Mouse (Mus musculus) small intestine, adult 2 months (tissue): ENCODE measurements at regions not wholly inside any gene's neighbourhood (a gene's known extent, or its start where the extent isn't known, plus 50 kb on each side); places are given as distances from the start of the nearest gene placed in this dataset.

Experiments
- H3K27ac ChIP-seq: fragments of 200-500 bp; 2 replicates; pipeline ENCODE4 v1.5.1; 2012; ENCODE audit warnings: low read depth, low read length, control low read depth, inconsistent platforms; ENCODE audit not compliant: insufficient read depth
- H3K27me3 ChIP-seq: fragments of 200-500 bp; 2 replicates; pipeline ENCODE4 v1.6.1; 2012; ENCODE audit warnings: mild to moderate bottlenecking, moderate library complexity, low read length, inconsistent platforms; ENCODE audit not compliant: control insufficient read depth, insufficient read depth
- H3K36me3 ChIP-seq: fragments of 200-500 bp; 2 replicates; pipeline ENCODE4 v1.6.1; 2012; ENCODE audit warnings: mild to moderate bottlenecking, low read length, control low read depth, inconsistent platforms; ENCODE audit not compliant: control insufficient read depth, insufficient read depth
- H3K4me1 ChIP-seq: fragments of 200-500 bp; 2 replicates; pipeline ENCODE4 v1.6.1; 2012; ENCODE audit warnings: low read length, inconsistent platforms, mixed read lengths; ENCODE audit not compliant: control insufficient read depth, insufficient read depth, insufficient read length
- H3K4me3 ChIP-seq: fragments of 200-500 bp; 2 replicates; pipeline ENCODE4 v1.5.1; 2012; ENCODE audit warnings: low read depth, mild to moderate bottlenecking, control low read depth, inconsistent platforms, low read length, moderate library complexity
- CTCF ChIP-seq: fragments of 200-500 bp; IDR thresholded peaks from 2 replicates; pipeline ENCODE4 v1.5.1; 2012; ENCODE audit warnings: low read depth, mild to moderate bottlenecking, control low read depth, inconsistent platforms, low read length, moderate library complexity, mixed read lengths; ENCODE audit not compliant: insufficient replicate concordance, insufficient read length; ENCODE audit errors: extremely low read depth
- POLR2A ChIP-seq: fragments of 200-500 bp; IDR thresholded peaks from 2 replicates; pipeline ENCODE4 v1.6.1; 2012; ENCODE audit warnings: low read depth, mild to moderate bottlenecking, control low read depth, inconsistent platforms, low read length, moderate library complexity
- WGBS: fragments of 180-500 bp; shearing (Covaris S2); methylation state at CpG from one replicate; pipeline ENCODE4 v1.1.7; 2018; 5-methylcytosine and 5-hydroxymethylcytosine counted together

DNA sequence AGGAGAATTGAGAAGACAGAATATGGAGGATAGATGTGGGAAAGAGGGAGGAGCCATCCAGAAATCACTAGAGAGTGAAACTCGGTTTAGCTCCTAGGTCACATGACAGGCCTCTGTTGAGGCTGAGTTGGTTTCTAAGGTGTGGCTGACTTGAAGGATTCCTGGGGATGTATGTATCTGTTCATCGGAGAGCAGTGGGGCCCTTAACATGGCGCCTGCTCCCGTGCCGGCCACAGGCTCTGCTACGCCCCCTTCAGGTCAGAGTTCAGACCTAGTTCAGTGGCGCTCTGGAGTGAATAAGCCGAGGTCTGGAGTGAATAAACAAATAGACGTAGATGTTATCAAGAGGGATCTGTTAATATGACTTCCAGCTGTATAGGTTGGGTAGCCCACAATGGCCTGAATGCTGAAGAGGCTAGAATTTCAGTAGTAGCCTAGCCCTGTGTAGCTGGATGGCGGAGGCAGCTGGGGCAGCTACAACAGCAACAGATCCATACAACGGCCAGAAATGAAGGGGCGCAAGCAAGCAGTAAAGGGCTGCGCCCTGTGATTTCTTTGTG lies 239.4 kb downstream of the Gm10260 start:
- Histone ChIP-seq H3K36me3 (no peaks in the 10 kb centered on the region), H3K4me1 (peaks cover 10% of the 10 kb centered on the region; the same call in 1 of the 2 replicates), H3K27me3 (no peaks in the 10 kb centered on the region), H3K27ac (no peak overlapping the region), H3K4me3 (no peak overlapping the region)
- TF ChIP-seq CTCF = no peak
- no peak for TF ChIP-seq POLR2A
- 66% methylated on average over 13 of the region's 13 CpGs for WGBS

GRCm38 (mm10) chr13:97516731-97517130 lies 243.7 kb downstream of the Gm10260 start:
- Histone ChIP-seq H3K36me3 (no peaks in the 10 kb centered on the region), H3K27me3 (no peaks in the 10 kb centered on the region), H3K27ac (no peak overlapping the region), H3K4me3 (no peak overlapping the region), H3K4me1 (0 out of 2 replicates have a peak, but pooled peaks cover 2% of the 10 kb centered on the region)
- TF ChIP-seq CTCF (no peak), POLR2A (no peak)
- 97% methylated on average over 4 of the region's 4 CpGs for whole genome bisulfite sequencing

- TF ChIP-seq CTCF = no peak
- TF ChIP-seq POLR2A = no peak
- H3K27me3 ChIP-seq = no peaks in the 10 kb centered on the region
- no peaks in the 10 kb centered on the region for H3K36me3 ChIP-seq
- no peak overlapping the region for H3K4me3 ChIP-seq
- H3K27ac ChIP-seq = no peak overlapping the region
- H3K4me1 ChIP-seq = no peaks in the 10 kb centered on the region
- 31% methylated on average over 21 of the region's 21 CpGs for WGBS
Measured at GRCm38 (mm10) chr13:97514421-97515066, 245.9 kb downstream of the Gm10260 start.

- no peak overlapping the region for H3K27ac ChIP-seq
- no peaks in the 10 kb centered on the region for H3K4me1 ChIP-seq
- WGBS = 79% methylated on average over 4 of the region's 4 CpGs
- no peaks in the 10 kb centered on the region for H3K27me3 ChIP-seq
- TF ChIP-seq POLR2A = no peak
- no peak for TF ChIP-seq CTCF
- H3K36me3 ChIP-seq = no peaks in the 10 kb centered on the region
- H3K4me3 ChIP-seq = no peak overlapping the region
Measured at GRCm38 (mm10) chr13:97512521-97512920, 247.9 kb downstream of the Gm10260 start.

GRCm38 (mm10) chr13:97510431-97511261 lies 249.8 kb downstream of the Gm10260 start:
- 55% methylated on average over 10 of the region's 10 CpGs for WGBS
- Histone ChIP-seq H3K36me3 (no peaks in the 10 kb centered on the region), H3K4me1 (no peaks in the 10 kb centered on the region), H3K27ac (no peak overlapping the region), H3K4me3 (no peak overlapping the region), H3K27me3 (no peaks in the 10 kb centered on the region)
- TF ChIP-seq POLR2A (no peak), CTCF (no peak)

- TF ChIP-seq POLR2A (no peak), CTCF (no peak)
- 83% methylated on average over 5 of the region's 5 CpGs for WGBS
- Histone ChIP-seq H3K36me3 (no peaks in the 10 kb centered on the region), H3K27me3 (no peaks in the 10 kb centered on the region), H3K4me3 (no peak overlapping the region), H3K4me1 (no peaks in the 10 kb centered on the region), H3K27ac (no peak overlapping the region)
Measured at GRCm38 (mm10) chr13:97504949-97505348, 255.5 kb downstream of the Gm10260 start.

DNA sequence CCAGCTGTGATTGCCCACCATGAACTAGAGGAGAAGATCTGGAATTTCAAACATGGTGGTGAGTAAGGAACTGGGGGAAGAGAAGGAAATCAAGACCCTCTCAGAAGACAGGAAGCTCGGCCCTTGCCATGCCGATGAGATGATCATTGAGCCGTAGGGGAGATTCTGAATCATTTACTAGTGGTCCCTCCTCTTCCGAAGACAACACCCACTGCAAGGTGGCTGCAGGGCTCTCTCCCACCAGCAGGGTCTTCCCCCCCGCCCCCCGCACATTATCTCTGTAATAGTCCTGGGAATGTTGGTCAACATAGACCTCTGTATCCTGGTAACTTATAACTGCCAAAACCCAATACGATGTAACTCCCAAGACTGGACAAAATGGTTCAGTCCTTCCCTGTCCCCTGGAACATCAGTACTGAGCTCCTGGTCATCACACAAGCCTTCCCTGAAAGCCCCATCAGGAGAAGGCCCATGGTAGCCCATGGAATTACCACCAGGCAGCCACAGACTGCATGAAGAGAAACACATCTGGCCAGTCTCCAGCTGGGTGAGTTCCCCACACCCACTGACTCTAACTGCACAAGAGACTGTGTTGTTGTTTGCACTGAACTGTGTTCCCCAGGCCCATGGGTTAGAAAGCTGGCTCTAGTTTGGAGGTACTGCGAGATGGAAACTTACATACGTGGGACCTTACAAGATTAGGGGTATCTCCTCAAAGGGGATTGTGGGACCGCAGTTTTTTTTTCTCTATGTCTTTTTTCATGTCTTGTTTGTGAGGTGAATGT lies 256.3 kb downstream of the Gm10260 start:
- no peak overlapping the region for H3K27ac ChIP-seq
- H3K36me3 ChIP-seq = no peaks in the 10 kb centered on the region
- WGBS = 95% methylated on average over 10 of the region's 10 CpGs
- no peaks in the 10 kb centered on the region for H3K27me3 ChIP-seq
- H3K4me1 ChIP-seq = no peaks in the 10 kb centered on the region
- no peak overlapping the region for H3K4me3 ChIP-seq
- TF ChIP-seq CTCF = no peak
- TF ChIP-seq POLR2A = no peak
